ENCODE assay signal across 25 mouse cellular contexts in genomic region chr3:59295699-59296562, GRCm38 (mm10). TPM values are rescaled to one million over a fixed set of nuclear protein-coding genes. Genes with fewer than 3 reads are reported as not detected.
DNase-seq lines count a peak whose midpoint lies in the region; ATAC-seq and TF ChIP-seq lines count a peak whose summit lies in the region.
"Had no signal": no experiment of that assay in that cellular context is flagged by ENCODE, and none has a peak within 500 bp of the region (broad histone marks: within the 10 kb centered on the region; RNA-seq: fewer than 3 reads in every experiment).

No protein-coding gene starts in this region.

- 0 out of 2 replicates have a peak, but pooled peaks cover 3% of the 10 kb centered on the region for H3K4me1 ChIP-seq in embryonic facial prominence, embryonic 12.5 days
- no peaks in the 10 kb centered on the region for H3K4me1 ChIP-seq in embryonic facial prominence, embryonic 10.5 days
- peaks cover 6% of the 10 kb centered on the region for H3K4me1 ChIP-seq in embryonic fibroblast, embryonic 13.5 days (ENCODE audit: control insufficient read depth, insufficient read depth, low read length)
- no peaks in the 10 kb centered on the region for H3K4me1 ChIP-seq in forebrain, embryonic 10.5 days
- H3K4me1 ChIP-seq: stomach, embryonic 15.5 days had no signal

- TF ChIP-seq POLR2A in embryonic fibroblast, embryonic 13.5 days (IDR thresholded peaks at IDR 0.05; ENCODE audit: low read depth, low read length), result no peak

- WGBS in embryonic facial prominence, embryonic 12.5 days, result 68% methylated on average over 16 of the region's 16 CpGs
- WGBS in embryonic facial prominence, embryonic 10.5 days, result 85% methylated on average over 16 of the region's 16 CpGs
- 91% methylated on average over 16 of the region's 16 CpGs for WGBS in forebrain, embryonic 10.5 days

- H3K27ac ChIP-seq in embryonic facial prominence, embryonic 12.5 days, result peak overlapping the region; percentile 69
- no peak overlapping the region for H3K27ac ChIP-seq in embryonic facial prominence, embryonic 10.5 days (replicated peaks)
- H3K27ac ChIP-seq in embryonic fibroblast, embryonic 13.5 days (ENCODE audit: insufficient read depth, low read length), result peak overlapping the region; percentile 94
- H3K27ac ChIP-seq in forebrain, embryonic 10.5 days, result no peak overlapping the region
- H3K27ac ChIP-seq: heart, adult 2 months; left cerebral cortex, adult 2 months; stomach, embryonic 15.5 days had no signal

- no peaks in the 10 kb centered on the region for H3K9me3 ChIP-seq in embryonic facial prominence, embryonic 12.5 days
- H3K9me3 ChIP-seq in embryonic facial prominence, embryonic 10.5 days, result no peaks in the 10 kb centered on the region
- no peaks in the 10 kb centered on the region for H3K9me3 ChIP-seq in forebrain, embryonic 10.5 days
- H3K9me3 ChIP-seq: stomach, embryonic 15.5 days had no signal

- no peak for TF ChIP-seq CTCF in embryonic fibroblast, embryonic 13.5 days (IDR thresholded peaks at IDR 0.05; ENCODE audit: borderline replicate concordance, insufficient read depth, low read length)

- H3K27me3 ChIP-seq in embryonic facial prominence, embryonic 12.5 days, result no peaks in the 10 kb centered on the region
- no peaks in the 10 kb centered on the region for H3K27me3 ChIP-seq in embryonic facial prominence, embryonic 10.5 days (replicated peaks; ENCODE audit: low read depth, poor library complexity, severe bottlenecking)
- H3K27me3 ChIP-seq in forebrain, embryonic 10.5 days (ENCODE audit: poor library complexity, severe bottlenecking), result no peaks in the 10 kb centered on the region
- H3K27me3 ChIP-seq: stomach, embryonic 15.5 days had no signal

- no peak for DNase-seq in embryonic facial prominence, embryonic 10.5 days (ENCODE audit: low spot score)
- DNase-seq in Muller cell, postnatal 12 days (ENCODE audit: inconsistent ontology term), result peak; percentile 55
- DNase-seq in forebrain, embryonic 10.5 days (ENCODE audit: extremely low spot score, low spot score), result no peak
- DNase-seq in gastrocnemius, adult 18-20 months (ENCODE audit: low spot score), result no peak
- no peak for DNase-seq in adipocyte (ENCODE audit: low spot score)
- DNase-seq in embryo, embryonic 11 days, result no peak
- DNase-seq: cerebellum, adult 2 months; cerebellum, postnatal 36 days; gastrocnemius, postnatal 14 days; heart, adult 2 months; heart, postnatal 4 days; kidney, postnatal 36 days; layer of hippocampus, adult 9-11 months; liver; liver, postnatal 0 days; lung, postnatal 14 days; right cerebral cortex, postnatal 25 days had no signal

- H3K36me3 ChIP-seq in embryonic facial prominence, embryonic 12.5 days, result no peaks in the 10 kb centered on the region
- H3K36me3 ChIP-seq in embryonic facial prominence, embryonic 10.5 days (replicated peaks), result no peaks in the 10 kb centered on the region; the same call in 1 of the 2 replicates
- H3K36me3 ChIP-seq in forebrain, embryonic 10.5 days (replicated peaks), result peaks cover 5% of the 10 kb centered on the region; the same call in 1 of the 2 replicates
- H3K36me3 ChIP-seq: stomach, embryonic 15.5 days had no signal

- no peak overlapping the region for H3K4me2 ChIP-seq in embryonic facial prominence, embryonic 12.5 days (replicated peaks)
- H3K4me2 ChIP-seq: stomach, embryonic 15.5 days had no signal

- no peak for ATAC-seq in embryonic facial prominence, embryonic 12.5 days (ENCODE audit: insufficient number of reproducible peaks, insufficient read depth, low FRiP score, low TSS enrichment)
- ATAC-seq: hindbrain, embryonic 16.5 days; intestine, embryonic 16.5 days; liver, postnatal 0 days; midbrain, embryonic 16.5 days had no signal

- no peak overlapping the region for H3K4me3 ChIP-seq in embryonic facial prominence, embryonic 12.5 days
- H3K4me3 ChIP-seq in embryonic facial prominence, embryonic 10.5 days, result no peak overlapping the region
- no peak overlapping the region for H3K4me3 ChIP-seq in embryonic fibroblast, embryonic 13.5 days (ENCODE audit: insufficient read depth, low read length)
- no peak overlapping the region for H3K4me3 ChIP-seq in forebrain, embryonic 10.5 days
- H3K4me3 ChIP-seq: heart, adult 2 months; left cerebral cortex, adult 2 months; stomach, embryonic 15.5 days had no signal

- no peak overlapping the region for H3K9ac ChIP-seq in embryonic facial prominence, embryonic 12.5 days
- H3K9ac ChIP-seq: liver, postnatal 0 days; stomach, embryonic 15.5 days had no signal

RNA-seq across cellular contexts. Expression of gene P2ry12, which starts 33.3 kb away (rescaled TPM):
- 2.0 and 2.1 TPM in 2 replicates for polyA plus RNA-seq in embryonic facial prominence, embryonic 12.5 days (2016; fragmentation: Nextera tagmentation; extraction: Ambion mirVana)
- polyA plus RNA-seq in embryonic facial prominence, embryonic 10.5 days (2016; fragmentation: Nextera tagmentation; extraction: Ambion mirVana), result 0.65 and 1.0 TPM in 2 replicates
- polyA plus RNA-seq in embryonic fibroblast, embryonic 13.5 days (2011; ENCODE audit: insufficient read length, low read depth, missing spikeins), result not detected in 2 replicates
- polyA plus RNA-seq in forebrain, embryonic 10.5 days (2016; fragmentation: Nextera tagmentation; extraction: Ambion mirVana), result 0.62 and 0.63 TPM in 2 replicates
- total RNA-seq in gastrocnemius, adult 18-20 months (2021), result under 1 TPM; 0.27 to 0.69 TPM
- total RNA-seq: megakaryocyte-erythroid progenitor cell, adult 5-6 weeks had no signal

RNA-seq across cellular contexts. Expression of gene Igsf10, which starts 48.3 kb away (rescaled TPM):
- polyA plus RNA-seq in embryonic facial prominence, embryonic 12.5 days (2016; fragmentation: Nextera tagmentation; extraction: Ambion mirVana), result 15.4 and 17.3 TPM in 2 replicates
- 4.6 and 5.7 TPM in 2 replicates for polyA plus RNA-seq in embryonic facial prominence, embryonic 10.5 days (2016; fragmentation: Nextera tagmentation; extraction: Ambion mirVana)
- polyA plus RNA-seq in embryonic fibroblast, embryonic 13.5 days (2011; ENCODE audit: insufficient read length, low read depth, missing spikeins), result 81.1 and 208 TPM in 2 replicates
- 2.3 and 2.6 TPM in 2 replicates for polyA plus RNA-seq in forebrain, embryonic 10.5 days (2016; fragmentation: Nextera tagmentation; extraction: Ambion mirVana)
- total RNA-seq in gastrocnemius, adult 18-20 months (2021), result 1 to 10 TPM; 1.6 to 3.2 TPM

Comparison
In these comparisons a context has a peak if more than half of its experiments do, and no peak if none do; other contexts are left out.
1. H3K27ac ChIP-seq: peak in embryonic facial prominence, embryonic 12.5 days (single experiment) and embryonic fibroblast, embryonic 13.5 days (single experiment); none in embryonic facial prominence, embryonic 10.5 days (single experiment) and forebrain, embryonic 10.5 days (single experiment).